ENCODE assay signal across 8 mouse cellular contexts in genomic region chr7:70370552-70371262, GRCm38 (mm10). TPM values are rescaled to one million over a fixed set of nuclear protein-coding genes. Genes with fewer than 3 reads are reported as not detected.
DNase-seq lines count a peak whose midpoint lies in the region; ATAC-seq and TF ChIP-seq lines count a peak whose summit lies in the region.

No protein-coding gene starts in this region.

- H3K27ac ChIP-seq in lung, embryonic 14.5 days (ENCODE audit: low read depth), result peak overlapping the region; percentile 42; the same call in 1 of the 2 replicates
- H3K27ac ChIP-seq in heart, postnatal 0 days (ENCODE audit: low read depth), result no peak overlapping the region
- H3K27ac ChIP-seq in limb, embryonic 15.5 days, result no peak overlapping the region
- H3K27ac ChIP-seq in stomach, embryonic 15.5 days, result no peak overlapping the region

- peak overlapping the region; percentile 69 for H3K4me2 ChIP-seq in lung, embryonic 14.5 days
- peak overlapping the region; percentile 62 for H3K4me2 ChIP-seq in heart, postnatal 0 days (ENCODE audit: low read depth, low read length)
- peak overlapping the region; percentile 72 for H3K4me2 ChIP-seq in limb, embryonic 15.5 days
- H3K4me2 ChIP-seq in stomach, embryonic 15.5 days, result peak overlapping the region; percentile 82

- H3K4me1 ChIP-seq in lung, embryonic 14.5 days (ENCODE audit: insufficient read depth), result peaks cover 11% of the 10 kb centered on the region
- 0 out of 2 replicates have a peak, but pooled peaks cover 3% of the 10 kb centered on the region for H3K4me1 ChIP-seq in lung, adult 2 months (ENCODE audit: control insufficient read depth, insufficient read depth, low read length)
- no peaks in the 10 kb centered on the region for H3K4me1 ChIP-seq in heart, postnatal 0 days (ENCODE audit: control insufficient read depth, insufficient read depth)
- peaks cover 18% of the 10 kb centered on the region for H3K4me1 ChIP-seq in limb, embryonic 15.5 days
- H3K4me1 ChIP-seq in stomach, embryonic 15.5 days, result peaks cover 21% of the 10 kb centered on the region; the same call in 1 of the 2 replicates

- H3K4me3 ChIP-seq in lung, embryonic 14.5 days (ENCODE audit: low read depth, low read length), result peak overlapping the region; percentile 96
- no peak overlapping the region for H3K4me3 ChIP-seq in lung, adult 2 months (replicated peaks; ENCODE audit: extremely low read depth, low read depth, low read length)
- peak overlapping the region; percentile 45 for H3K4me3 ChIP-seq in heart, postnatal 0 days (ENCODE audit: low read depth, low read length)
- H3K4me3 ChIP-seq in limb, embryonic 15.5 days, result peak overlapping the region; percentile 40
- peak overlapping the region; percentile 43 for H3K4me3 ChIP-seq in stomach, embryonic 15.5 days (replicated peaks)

- H3K9ac ChIP-seq in lung, embryonic 14.5 days, result peak overlapping the region; percentile 95
- H3K9ac ChIP-seq in heart, postnatal 0 days (replicated peaks; ENCODE audit: low read depth, low read length), result 0 out of 2 replicates have a peak overlapping the region, but pooled peaks have one; percentile 7
- H3K9ac ChIP-seq in limb, embryonic 15.5 days, result no peak overlapping the region
- no peak overlapping the region for H3K9ac ChIP-seq in stomach, embryonic 15.5 days

- H3K27me3 ChIP-seq in lung, embryonic 14.5 days (ENCODE audit: insufficient read depth, low read length), result no peaks in the 10 kb centered on the region
- H3K27me3 ChIP-seq in heart, postnatal 0 days (ENCODE audit: control insufficient read depth, insufficient read depth, low read length), result peaks cover 65% of the 10 kb centered on the region
- H3K27me3 ChIP-seq in limb, embryonic 15.5 days, result peaks cover 47% of the 10 kb centered on the region
- no peaks in the 10 kb centered on the region for H3K27me3 ChIP-seq in stomach, embryonic 15.5 days (replicated peaks)

- no peak for ATAC-seq in lung, embryonic 14.5 days (ENCODE audit: insufficient read depth)
- no peak for ATAC-seq in heart, postnatal 0 days (ENCODE audit: insufficient read depth, low read depth)
- no peak for ATAC-seq in limb, embryonic 15.5 days (ENCODE audit: insufficient number of reproducible peaks, low FRiP score, low TSS enrichment, low read depth)
- ATAC-seq in stomach, embryonic 15.5 days (ENCODE audit: insufficient read depth, low FRiP score, low read depth), result no peak

- no peak for TF ChIP-seq POLR2A in lung, adult 2 months (IDR thresholded peaks at IDR 0.05; ENCODE audit: borderline replicate concordance, extremely low read depth, low read depth, low read length)

- 10% methylated on average over 18 of the region's 18 CpGs for WGBS in lung, embryonic 14.5 days
- WGBS in lung, adult 2 months, result 13% methylated on average over 18 of the region's 18 CpGs
- 12% methylated on average over 18 of the region's 18 CpGs for WGBS in heart, postnatal 0 days
- 9% methylated on average over 18 of the region's 18 CpGs for WGBS in limb, embryonic 15.5 days
- WGBS in stomach, embryonic 15.5 days, result 14% methylated on average over 18 of the region's 18 CpGs

- H3K9me3 ChIP-seq in lung, embryonic 14.5 days (ENCODE audit: low read depth, low read length), result no peaks in the 10 kb centered on the region; the same call in 1 of the 2 replicates
- no peaks in the 10 kb centered on the region for H3K9me3 ChIP-seq in heart, postnatal 0 days (replicated peaks; ENCODE audit: control insufficient read depth, low read length)
- no peaks in the 10 kb centered on the region for H3K9me3 ChIP-seq in limb, embryonic 15.5 days
- H3K9me3 ChIP-seq in stomach, embryonic 15.5 days, result no peaks in the 10 kb centered on the region

- no peaks in the 10 kb centered on the region for H3K36me3 ChIP-seq in lung, embryonic 14.5 days (ENCODE audit: insufficient read depth)
- no peaks in the 10 kb centered on the region for H3K36me3 ChIP-seq in heart, postnatal 0 days (replicated peaks; ENCODE audit: control insufficient read depth, insufficient read depth, low read length)
- H3K36me3 ChIP-seq in limb, embryonic 15.5 days, result no peaks in the 10 kb centered on the region
- no peaks in the 10 kb centered on the region for H3K36me3 ChIP-seq in stomach, embryonic 15.5 days

- peak; percentile 63 for DNase-seq in lung, embryonic 14.5 days
- DNase-seq in lung, adult 2 months, result no peak
- DNase-seq in heart, postnatal 0 days (ENCODE audit: low spot score), result no peak
- DNase-seq in layer of hippocampus, adult 9-11 months, result no peak
- no peak for DNase-seq in adrenal gland, postnatal 4 days (ENCODE audit: low spot score in 2 of 2)
- no peak for DNase-seq in layer of hippocampus, adult 8-10 months (ENCODE audit: low spot score in 2 of 2)

- no peak for TF ChIP-seq CTCF in lung, embryonic 14.5 days (IDR thresholded peaks at IDR 0.05; ENCODE audit: low read depth)
- TF ChIP-seq CTCF in lung, adult 2 months (IDR thresholded peaks at IDR 0.05; ENCODE audit: insufficient read depth, low read length), result no peak
- TF ChIP-seq CTCF in heart, postnatal 0 days (IDR thresholded peaks at IDR 0.05; ENCODE audit: low read depth), result no peak

- no peak for TF ChIP-seq EP300 in heart, postnatal 0 days (IDR thresholded peaks at IDR 0.05; ENCODE audit: low read depth)

RNA-seq across cellular contexts. Expression of gene Nr2f2, which starts 4.2 kb away (rescaled TPM):
- polyA plus RNA-seq in lung, embryonic 14.5 days (2014; fragmentation: Nextera tagmentation; extraction: Ambion mirVana), result 142 and 146 TPM in 2 replicates
- 231 and 263 TPM in 2 replicates for polyA plus RNA-seq in lung, adult 2 months (2012; rRNA removed)
- 7.5 and 8.3 TPM in 2 replicates for total RNA-seq in heart, postnatal 0 days (2014; rRNA removed; ENCODE audit: low replicate concordance)
- 18.2 and 18.9 TPM in 2 replicates for polyA plus RNA-seq in heart, postnatal 0 days (2015; fragmentation: Nextera tagmentation; extraction: Ambion mirVana)
- polyA plus RNA-seq in limb, embryonic 15.5 days (2015; fragmentation: Nextera tagmentation; extraction: Ambion mirVana), result 28.0 and 34.7 TPM in 2 replicates
- 66.9 and 72.6 TPM in 2 replicates for polyA plus RNA-seq in stomach, embryonic 15.5 days (2015; fragmentation: Nextera tagmentation; extraction: Ambion mirVana)
- 100 to 1,000 TPM; 143 to 160 TPM for total RNA-seq in adrenal gland, postnatal 4 days (2021)
- 10 to 100 TPM; 40.5 to 53.3 (median 45.9) TPM for total RNA-seq in layer of hippocampus, adult 8-10 months (2022)

Comparison
In these comparisons a context has a peak if more than half of its experiments do, and no peak if none do; other contexts are left out.
1. H3K9ac ChIP-seq: peak in lung, embryonic 14.5 days (single experiment) and heart, postnatal 0 days (single experiment); none in limb, embryonic 15.5 days (single experiment) and stomach, embryonic 15.5 days (single experiment).
2. Peak in every context shown above with its lines, with median percentiles within 50 percentile points of each other: H3K4me2 ChIP-seq.